Comparison of ENCODE assay signal across 10 mouse cellular contexts in the genomic region with DNA sequence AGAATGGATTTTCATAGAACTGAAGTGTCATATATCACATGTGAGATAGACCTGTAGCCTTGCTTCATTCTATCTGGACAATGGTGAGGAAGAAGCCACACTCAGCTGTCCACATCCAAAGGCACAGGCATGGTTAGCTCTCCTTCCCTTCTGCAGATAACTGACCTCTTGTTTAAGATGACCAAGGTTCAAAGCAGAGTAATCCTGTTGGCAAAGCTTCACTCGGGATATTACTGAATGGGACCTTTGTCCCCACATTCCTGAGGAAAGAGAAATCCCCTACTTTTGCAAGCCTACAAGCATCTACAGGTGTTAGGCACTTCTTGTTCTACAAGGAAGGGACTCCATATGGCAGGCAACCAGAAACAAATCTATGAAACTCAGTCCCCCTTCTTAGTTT.
"Had no signal": no experiment of that assay in that cellular context is flagged by ENCODE, and none has a peak within 500 bp of the region (broad histone marks: within the 10 kb centered on the region; RNA-seq: fewer than 3 reads in every experiment).

No protein-coding gene starts in this region.

- DNase-seq: left cerebral cortex, postnatal 4 days; liver, embryonic 13.5 days; liver, postnatal 0 days; lung, postnatal 36 days; midbrain, embryonic 14.5 days; right cerebral cortex, adult 18-20 months; right cerebral cortex, postnatal 25 days; thymus, postnatal 36 days had no signal

- H3K27ac ChIP-seq: liver, embryonic 13.5 days; neural tube, embryonic 15.5 days had no signal

- H3K9ac ChIP-seq: liver, embryonic 13.5 days; liver, postnatal 0 days; neural tube, embryonic 15.5 days had no signal

- H3K4me3 ChIP-seq: liver, embryonic 13.5 days; myocyte; neural tube, embryonic 15.5 days had no signal

- H3K9me3 ChIP-seq: liver, embryonic 13.5 days; neural tube, embryonic 15.5 days had no signal

- ATAC-seq: liver, postnatal 0 days had no signal

- H3K4me1 ChIP-seq: liver, embryonic 13.5 days; neural tube, embryonic 15.5 days had no signal

- H3K36me3 ChIP-seq: liver, embryonic 13.5 days; neural tube, embryonic 15.5 days had no signal

- H3K27me3 ChIP-seq: liver, embryonic 13.5 days; neural tube, embryonic 15.5 days had no signal

- H3K4me2 ChIP-seq: liver, embryonic 13.5 days; neural tube, embryonic 15.5 days had no signal
